Mouse (Mus musculus) heart, embryonic 13.5 days (tissue): ENCODE results near the gene Gm4491. TPM values are rescaled to one million over a fixed set of nuclear protein-coding genes. Genes with fewer than 3 reads are reported as not detected.
"Not testable (repeated sequence)": the region's sequence is repeated elsewhere in the genome, so short reads cannot be mapped to it uniquely, and the experiment has no call there.

Experiments
- ATAC-seq: fragments of 200-750 bp; cut with Nextera tagmentation; 2 replicates; pipeline ENCODE4 v1.8.0; 2017; ENCODE audit warnings: moderate TSS enrichment; ENCODE audit not compliant: insufficient number of reproducible peaks, low FRiP score, low TSS enrichment; ENCODE audit errors: extremely low read depth
- H3K27ac ChIP-seq: fragments of 300-500 bp; sonication (generic); replicated peaks from 2 replicates; pipeline ENCODE4 v1.5.1; 2015; ENCODE audit warnings: moderate library complexity, mild to moderate bottlenecking, inconsistent platforms
- H3K27me3 ChIP-seq: fragments of 300-500 bp; sonication (generic); replicated peaks from 2 replicates; pipeline ENCODE4 v1.6.1; 2015; ENCODE audit warnings: mild to moderate bottlenecking, inconsistent platforms
- H3K36me3 ChIP-seq: fragments of 300-500 bp; sonication (generic); 2 replicates; pipeline ENCODE4 v1.6.1; 2015; ENCODE audit warnings: mild to moderate bottlenecking, inconsistent platforms
- H3K4me1 ChIP-seq: fragments of 300-500 bp; sonication (generic); 2 replicates; pipeline ENCODE4 v1.6.1; 2015; ENCODE audit warnings: inconsistent platforms
- H3K4me2 ChIP-seq: fragments of 300-500 bp; sonication (generic); 2 replicates; pipeline ENCODE4 v1.6.1; 2015; ENCODE audit warnings: inconsistent platforms, mild to moderate bottlenecking, moderate library complexity
- H3K4me3 ChIP-seq: fragments of 300-500 bp; sonication (generic); 2 replicates; pipeline ENCODE4 v1.5.1; 2015; ENCODE audit warnings: moderate library complexity, mild to moderate bottlenecking, inconsistent platforms
- H3K9ac ChIP-seq: fragments of 300-500 bp; sonication (generic); 2 replicates; pipeline ENCODE4 v1.6.1; 2015; ENCODE audit warnings: inconsistent platforms, mild to moderate bottlenecking, moderate library complexity
- H3K9me3 ChIP-seq: fragments of 300-500 bp; sonication (generic); 2 replicates; pipeline ENCODE4 v1.6.1; 2016; ENCODE audit warnings: inconsistent platforms
- WGBS: fragments of 180-500 bp; shearing (Covaris S2); methylation state at CpG from one replicate; pipeline ENCODE4 v1.1.7; 2015; ENCODE audit warnings: mixed read lengths; 5-methylcytosine and 5-hydroxymethylcytosine counted together
- polyA plus RNA-seq: library from polyadenylated mRNA; unstranded; fragments of >200 nt; fragmentation: Nextera tagmentation; extraction: Ambion mirVana; gene quantifications from 2 replicates; pipeline ENCODE4 v1.2.1, GENCODE M21; 2015

Gm4491 gene
- polyA plus RNA-seq, 1 experiment from 2014 or later, result not detected

DNA sequence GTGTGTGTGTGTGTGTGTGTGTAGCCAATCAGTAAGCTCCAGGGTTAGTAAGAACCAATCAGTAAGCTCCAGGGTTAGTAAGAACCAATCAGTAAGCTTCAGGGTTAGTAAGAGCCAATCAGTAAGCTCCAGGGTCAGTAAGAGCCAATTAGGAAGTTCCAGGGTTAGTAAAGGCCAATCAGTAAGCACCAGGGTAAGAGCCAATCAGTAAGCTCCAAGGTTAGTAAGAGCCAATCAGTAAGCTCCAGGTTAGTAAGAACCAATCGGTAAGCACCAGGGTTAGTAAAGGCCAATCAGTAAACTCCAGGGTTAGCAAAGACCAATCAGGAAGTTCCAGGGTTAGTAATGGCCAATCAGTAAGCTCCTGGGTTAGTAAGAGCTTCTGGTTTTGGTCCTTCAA lies 32.8 kb downstream of the Gm4491 start:
- no peak for ATAC-seq
- Histone ChIP-seq H3K9me3 (no peaks in the 10 kb centered on the region), H3K4me2 (no peak overlapping the region), H3K36me3 (no peaks in the 10 kb centered on the region), H3K9ac (no peak overlapping the region), H3K27ac (no peak overlapping the region), H3K27me3 (0 out of 2 replicates have a peak, but pooled peaks cover 6% of the 10 kb centered on the region), H3K4me1 (peaks cover 24% of the 10 kb centered on the region), H3K4me3 (no peak overlapping the region)
- 85% methylated on average over 1 of the region's 1 CpGs for WGBS

DNA sequence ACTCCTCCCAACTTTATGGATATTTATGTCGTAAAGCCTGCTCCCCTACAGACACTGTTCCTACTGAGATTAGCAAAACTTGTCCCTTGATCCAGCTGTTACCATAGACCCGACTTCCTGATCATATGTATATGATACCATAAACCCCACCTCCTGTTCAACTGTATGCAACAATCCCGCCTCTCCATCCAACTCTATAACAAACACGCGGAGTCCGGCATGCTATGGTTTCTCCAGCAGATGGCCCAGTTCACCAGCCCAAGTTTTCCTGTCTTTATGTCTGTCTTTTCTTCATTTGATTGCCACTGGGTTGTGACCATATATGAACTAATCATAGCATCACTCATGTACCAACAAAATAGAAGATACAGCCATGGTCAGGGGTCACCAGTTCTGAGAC lies 40.1 kb downstream of the Gm4491 start:
- no peak overlapping the region for H3K4me2 ChIP-seq
- H3K36me3 ChIP-seq, result no peaks in the 10 kb centered on the region
- 72% methylated on average over 6 of the region's 6 CpGs for WGBS
- no peak overlapping the region for H3K27ac ChIP-seq
- H3K27me3 ChIP-seq, result no peaks in the 10 kb centered on the region
- ATAC-seq, result no peak
- no peak overlapping the region for H3K4me3 ChIP-seq
- H3K4me1 ChIP-seq, result no peaks in the 10 kb centered on the region
- H3K9ac ChIP-seq, result no peak overlapping the region
- H3K9me3 ChIP-seq, result no peaks in the 10 kb centered on the region

DNA sequence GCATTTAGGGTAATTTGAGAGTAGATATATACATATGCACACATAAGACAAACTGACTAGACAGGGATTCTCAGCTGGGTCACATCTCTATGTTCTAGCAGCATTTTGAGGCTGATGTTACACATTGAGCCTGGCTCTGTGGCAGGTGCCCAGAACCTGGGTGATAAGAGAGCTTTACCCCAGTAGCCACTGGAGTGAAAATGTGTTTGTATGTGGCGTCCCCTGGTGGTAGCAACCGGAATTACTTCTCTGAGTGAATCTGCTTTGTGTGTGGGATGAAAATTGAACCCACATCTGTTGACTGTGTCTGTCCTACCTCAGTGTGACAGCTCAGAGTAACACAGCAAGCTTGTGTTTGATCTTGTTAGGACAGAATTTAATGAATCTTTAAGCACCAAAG lies 45.8 kb downstream of the Gm4491 start:
- not testable (repeated sequence) for H3K36me3 ChIP-seq, H3K27ac ChIP-seq, H3K4me1 ChIP-seq, ATAC-seq, H3K4me2 ChIP-seq, H3K4me3 ChIP-seq, H3K9ac ChIP-seq, H3K9me3 ChIP-seq, H3K27me3 ChIP-seq
- 0% methylated on average over 2 of the region's 2 CpGs for WGBS

DNA sequence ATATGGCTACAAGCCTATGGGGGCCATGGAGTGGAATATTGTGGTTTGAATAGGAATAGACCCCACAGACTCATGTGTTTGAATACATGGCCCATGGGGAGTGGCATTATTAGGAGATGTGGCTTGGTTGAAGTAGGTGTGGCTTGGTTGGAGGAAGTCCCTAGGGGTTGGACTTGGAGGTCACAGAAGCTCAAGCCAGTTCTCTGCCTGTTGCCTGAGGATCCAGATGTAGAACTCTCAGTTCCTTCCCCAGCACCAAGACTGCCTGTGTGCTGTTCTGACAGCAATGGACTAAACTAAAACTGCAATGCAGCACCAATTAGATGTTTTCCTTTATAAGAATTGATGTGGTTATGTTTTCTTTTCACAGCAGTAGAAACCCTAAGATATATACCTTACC lies 49.6 kb downstream of the Gm4491 start:
- no peak for ATAC-seq
- Histone ChIP-seq H3K4me2 (no peak overlapping the region), H3K4me1 (no peaks in the 10 kb centered on the region), H3K9me3 (no peaks in the 10 kb centered on the region), H3K36me3 (no peaks in the 10 kb centered on the region), H3K4me3 (no peak overlapping the region), H3K27me3 (no peaks in the 10 kb centered on the region), H3K9ac (no peak overlapping the region), H3K27ac (no peak overlapping the region)

Other genes with a start within 250 kb of the Gm4491 start
- 29.8 and 30.9 TPM in 2 replicates for gene Zmym2, start 229.2 kb downstream of the Gm4491 start, polyA plus RNA-seq
- 19.9 and 23.8 TPM in 2 replicates for gene Gja3, start 57.8 kb downstream of the Gm4491 start, polyA plus RNA-seq
- gene Gjb2, start 11.2 kb downstream of the Gm4491 start, polyA plus RNA-seq, result 0.15 and 0.31 TPM in 2 replicates
- 0.10 and 0.27 TPM in 2 replicates for gene Gjb6, start 17.7 kb upstream of the Gm4491 start, polyA plus RNA-seq